Mouse (Mus musculus): ENCODE measurements around the gene Olfr808. TPM values are rescaled to one million over a fixed set of nuclear protein-coding genes. Genes with fewer than 3 reads are reported as not detected.

The Olfr808 gene
- not detected for polyA plus RNA-seq (2017; shearing (Covaris generic))

DNA sequence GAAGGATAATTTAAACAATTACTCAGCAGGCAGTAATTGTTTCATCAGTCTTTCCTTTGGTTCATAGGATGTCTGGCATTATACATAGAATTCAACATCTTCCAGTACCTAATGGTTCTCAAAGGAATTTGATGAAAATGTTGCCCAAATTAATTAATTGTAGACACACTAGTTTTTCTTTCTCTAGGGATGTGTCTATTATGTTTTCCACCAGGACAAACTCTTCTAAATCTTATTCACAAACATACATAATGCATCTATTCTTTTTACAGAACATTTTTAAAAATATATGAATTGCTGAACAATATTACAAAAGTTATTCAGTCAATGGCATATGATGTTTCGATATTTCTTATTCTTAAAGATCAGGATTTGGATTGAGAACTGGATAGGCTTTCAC is at the start of gene Olfr808:
Olfr808 (plus strand) TSS at position 301 of the 400 bp plus-strand sequence.

DNA sequence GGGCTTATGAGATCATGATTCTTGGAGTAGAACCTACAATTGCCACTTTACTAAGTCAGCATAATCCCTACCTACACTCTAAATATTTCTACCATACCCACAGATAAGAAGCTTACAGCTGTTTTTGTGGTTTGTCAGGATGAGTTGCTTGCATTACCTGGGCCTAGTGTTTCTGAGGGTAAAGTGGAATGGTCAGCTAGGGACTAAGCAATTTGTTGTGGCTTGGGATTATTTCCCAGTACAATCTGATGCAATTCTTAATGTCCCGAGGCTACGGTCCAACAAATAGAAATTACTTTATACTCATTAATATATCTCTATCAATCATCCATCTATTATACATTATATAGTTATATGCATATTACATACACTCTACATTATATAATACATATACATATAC is 36.0 kb upstream of the Olfr808 start, which contains the start of gene Olfr805:
Olfr805 (minus strand) TSS at position 101 of the 400 bp plus-strand sequence.

DNA sequence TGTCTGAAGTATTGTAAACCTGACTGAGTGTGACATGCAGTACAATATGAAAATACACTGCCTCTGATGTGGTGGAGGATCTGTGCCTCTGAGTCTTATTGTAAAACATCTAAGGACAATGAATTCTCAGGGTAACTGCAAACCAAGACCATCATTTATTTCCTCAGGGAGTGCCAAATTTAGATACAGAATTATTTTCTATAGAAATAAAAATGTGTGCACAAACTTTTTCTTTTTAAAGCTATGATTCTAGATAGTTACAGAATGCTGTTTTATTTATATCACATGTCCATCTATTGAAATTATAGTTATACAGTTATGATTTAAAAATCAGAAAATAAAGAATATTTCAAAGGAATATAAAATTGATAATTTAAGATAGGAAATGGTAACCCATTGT is 23.5 kb upstream of the Olfr808 start, which contains the start of gene Olfr806:
Olfr806 (minus strand) TSS at position 101 of the 400 bp plus-strand sequence.

DNA sequence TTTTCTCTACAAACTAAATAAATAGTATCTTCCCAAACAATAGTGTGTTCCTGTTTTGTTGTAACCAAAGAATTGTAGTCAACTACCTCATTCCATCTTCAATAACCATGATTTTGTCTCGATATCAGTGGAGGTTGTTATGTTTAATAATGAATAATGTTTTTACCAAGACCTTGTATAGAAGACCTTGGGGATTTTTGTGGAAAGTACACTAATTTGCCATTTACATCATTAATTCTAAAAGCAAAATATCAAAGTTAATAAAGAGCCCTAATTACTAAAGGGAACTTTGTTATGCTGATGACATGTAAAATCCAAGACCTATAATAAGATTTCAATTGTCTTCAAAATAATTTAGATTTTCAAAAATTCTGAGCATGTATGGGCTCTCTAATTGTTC is 7.6 kb upstream of the Olfr808 start, which contains the start of gene Olfr807:
Olfr807 (minus strand) TSS at position 101 of the 400 bp plus-strand sequence.

DNA sequence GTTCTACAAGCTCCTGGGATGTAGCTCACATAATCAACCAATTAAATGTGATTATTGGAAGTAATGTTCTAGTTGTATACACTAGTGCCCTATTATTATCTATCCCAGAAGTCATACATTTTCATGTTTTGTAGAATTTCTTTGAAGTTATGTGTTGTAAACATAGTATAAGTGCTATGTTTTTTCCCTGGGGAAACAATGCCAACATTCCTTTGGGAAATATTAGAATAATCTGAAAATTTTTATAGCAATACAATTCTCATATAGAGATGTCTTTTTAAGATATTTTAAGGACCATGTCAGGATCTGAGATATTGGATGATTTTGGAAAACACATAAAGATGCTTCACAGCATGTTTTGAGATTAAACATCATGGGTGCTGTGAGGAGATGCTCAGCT is 9.1 kb downstream of the Olfr808 start, which contains the start of gene Olfr809:
Olfr809 (plus strand) TSS at position 301 of the 400 bp plus-strand sequence.

DNA sequence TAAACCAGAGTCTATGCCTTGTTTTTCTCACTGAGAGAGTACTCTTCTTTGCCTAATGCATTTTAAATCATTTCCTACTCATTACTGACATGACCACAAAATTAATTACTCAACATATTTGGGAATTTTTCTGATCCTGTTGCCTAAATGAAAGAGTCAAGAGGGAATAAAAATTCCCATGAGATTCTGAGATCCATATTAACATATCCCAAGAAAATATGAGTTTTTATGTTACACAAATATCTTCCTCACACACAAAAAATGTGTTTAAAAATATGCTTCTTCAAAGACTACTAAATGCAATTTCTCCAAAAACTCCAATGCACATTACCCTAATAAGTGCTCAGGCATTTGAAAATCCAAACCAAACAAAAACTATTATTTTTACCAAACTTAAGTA is 29.5 kb downstream of the Olfr808 start, which contains the start of gene Olfr810:
Olfr810 (minus strand) TSS at position 101 of the 400 bp plus-strand sequence.

DNA sequence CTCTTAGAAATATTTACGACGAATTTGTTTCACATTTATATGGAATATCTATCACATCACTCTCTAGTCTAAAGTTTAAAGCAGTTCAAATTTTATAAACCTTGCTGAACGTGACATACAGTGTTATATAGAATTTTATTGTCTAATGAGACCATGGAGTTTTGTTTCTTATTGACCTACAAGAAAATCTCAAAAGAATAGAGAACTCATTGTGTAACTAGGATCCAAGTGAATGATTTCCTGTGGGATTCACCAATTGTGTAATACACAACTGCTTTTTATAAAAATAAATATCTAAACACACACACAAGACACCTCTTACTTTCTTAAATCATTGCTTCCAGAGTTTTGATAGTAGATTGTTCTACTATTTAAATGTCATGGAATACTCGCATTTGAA is 39.0 kb downstream of the Olfr808 start, which contains the start of gene Olfr811:
Olfr811 (minus strand) TSS at position 101 of the 400 bp plus-strand sequence.

Other genes starting within 250 kb of the Olfr808 start
- gene Olfr791, start 243.7 kb upstream of the Olfr808 start, polyA plus RNA-seq (2017; shearing (Covaris generic)) = not detected
- not detected for gene Olfr792, start 226.3 kb upstream of the Olfr808 start, polyA plus RNA-seq (2017; shearing (Covaris generic))
- gene Olfr794, start 197.8 kb upstream of the Olfr808 start, polyA plus RNA-seq (2017; shearing (Covaris generic)) = not detected
- gene Olfr796, start 152.9 kb upstream of the Olfr808 start, polyA plus RNA-seq (2017; shearing (Covaris generic)) = not detected
- gene Olfr798, start 137.5 kb upstream of the Olfr808 start, polyA plus RNA-seq (2017; shearing (Covaris generic)) = 0.14 TPM
- not detected for gene Olfr799, start 128.0 kb upstream of the Olfr808 start, polyA plus RNA-seq (2017; shearing (Covaris generic))
- not detected for gene Olfr800, start 107.8 kb upstream of the Olfr808 start, polyA plus RNA-seq (2017; shearing (Covaris generic))
- not detected for gene Olfr801, start 91.6 kb upstream of the Olfr808 start, polyA plus RNA-seq (2017; shearing (Covaris generic))
- not detected for gene Olfr802, start 77.3 kb upstream of the Olfr808 start, polyA plus RNA-seq (2017; shearing (Covaris generic))
- not detected for gene Olfr803, start 71.2 kb upstream of the Olfr808 start, polyA plus RNA-seq (2017; shearing (Covaris generic))
- gene Olfr804, start 62.3 kb upstream of the Olfr808 start, polyA plus RNA-seq (2017; shearing (Covaris generic)) = not detected
- gene Olfr805, start 36.1 kb upstream of the Olfr808 start, polyA plus RNA-seq (2017; shearing (Covaris generic)) = not detected
- 0.16 TPM for gene Olfr806, start 23.6 kb upstream of the Olfr808 start, polyA plus RNA-seq (2017; shearing (Covaris generic))
- gene Olfr807, start 7.7 kb upstream of the Olfr808 start, polyA plus RNA-seq (2017; shearing (Covaris generic)) = not detected
- gene Olfr809, start 9.2 kb downstream of the Olfr808 start, polyA plus RNA-seq (2017; shearing (Covaris generic)) = not detected
- not detected for gene Olfr810, start 29.4 kb downstream of the Olfr808 start, polyA plus RNA-seq (2017; shearing (Covaris generic))
- not detected for gene Olfr811, start 38.9 kb downstream of the Olfr808 start, polyA plus RNA-seq (2017; shearing (Covaris generic))
- gene Olfr812, start 80.6 kb downstream of the Olfr808 start, polyA plus RNA-seq (2017; shearing (Covaris generic)) = not detected
- gene Olfr813, start 89.9 kb downstream of the Olfr808 start, polyA plus RNA-seq (2017; shearing (Covaris generic)) = not detected
- gene Olfr814, start 114.4 kb downstream of the Olfr808 start, polyA plus RNA-seq (2017; shearing (Covaris generic)) = 0.16 TPM
- not detected for gene Olfr815, start 140.4 kb downstream of the Olfr808 start, polyA plus RNA-seq (2017; shearing (Covaris generic))
- 0.66 TPM for gene Olfr816, start 150.1 kb downstream of the Olfr808 start, polyA plus RNA-seq (2017; shearing (Covaris generic))
- gene Olfr818, start 183.6 kb downstream of the Olfr808 start, polyA plus RNA-seq (2017; shearing (Covaris generic)) = not detected
- not detected for gene Olfr819, start 201.8 kb downstream of the Olfr808 start, polyA plus RNA-seq (2017; shearing (Covaris generic))
- not detected for gene Olfr247, start 210.7 kb downstream of the Olfr808 start, polyA plus RNA-seq (2017; shearing (Covaris generic))
- 0.31 TPM for gene Gm10310, start 219.6 kb downstream of the Olfr808 start, polyA plus RNA-seq (2017; shearing (Covaris generic))
- not detected for gene Olfr820, start 247.1 kb downstream of the Olfr808 start, polyA plus RNA-seq (2017; shearing (Covaris generic))